Mouse (Mus musculus) midbrain, embryonic 10.5 days (tissue): ENCODE measurements around the gene Bfar. TPM values are rescaled to one million over a fixed set of nuclear protein-coding genes. Genes with fewer than 3 reads are reported as not detected.

Experiments
- DNase-seq: peaks from one replicate; pipeline ENCODE4 v3.0.0-alpha.2; 2017; ENCODE audit warnings: low spot score
- H3K27ac ChIP-seq: fragments of 300-500 bp; sonication (generic); replicated peaks from 2 replicates; pipeline ENCODE4 v1.5.1; 2016; ENCODE audit warnings: mild to moderate bottlenecking
- H3K27me3 ChIP-seq: fragments of 300-500 bp; sonication (generic); 2 replicates; pipeline ENCODE4 v1.6.1; 2016; ENCODE audit warnings: low read depth, mild to moderate bottlenecking; ENCODE audit not compliant: poor library complexity, severe bottlenecking
- H3K36me3 ChIP-seq: fragments of 300-500 bp; sonication (generic); 2 replicates; pipeline ENCODE4 v1.6.1; 2016; ENCODE audit warnings: mild to moderate bottlenecking, moderate library complexity
- H3K4me1 ChIP-seq: fragments of 300-500 bp; sonication (generic); 2 replicates; pipeline ENCODE4 v1.6.1; 2016
- H3K4me3 ChIP-seq: fragments of 300-500 bp; sonication (generic); 2 replicates; pipeline ENCODE4 v1.5.1; 2016; ENCODE audit warnings: mild to moderate bottlenecking, moderate library complexity
- H3K9me3 ChIP-seq: fragments of 300-500 bp; sonication (generic); replicated peaks from 2 replicates; pipeline ENCODE4 v1.6.1; 2016; ENCODE audit warnings: mild to moderate bottlenecking
- WGBS: fragments of 180-500 bp; shearing (Covaris S2); methylation state at CpG from one replicate; pipeline ENCODE4 v1.1.7; 2016; 5-methylcytosine and 5-hydroxymethylcytosine counted together
- polyA plus RNA-seq: library from polyadenylated mRNA; unstranded; fragments of >200 nt; fragmentation: Nextera tagmentation; extraction: Ambion mirVana; gene quantifications from 2 replicates; pipeline ENCODE4 v1.2.1, GENCODE M21; 2016

Bfar gene
- polyA plus RNA-seq, 1 experiment from 2014 or later, result 38.8 TPM

GRCm38 (mm10) chr16:13672386-13672898, 784 bp downstream of the Bfar start:
- WGBS, result 3% methylated on average over 20 of the region's 20 CpGs
- Histone ChIP-seq H3K27ac (peak overlapping the region; percentile 93), H3K36me3 (peaks cover 19% of the 10 kb centered on the region), H3K4me1 (peaks cover 12% of the 10 kb centered on the region), H3K9me3 (no peaks in the 10 kb centered on the region), H3K27me3 (no peaks in the 10 kb centered on the region), H3K4me3 (peak overlapping the region; percentile 100)
- DNase-seq, result peak; percentile 60

DNA sequence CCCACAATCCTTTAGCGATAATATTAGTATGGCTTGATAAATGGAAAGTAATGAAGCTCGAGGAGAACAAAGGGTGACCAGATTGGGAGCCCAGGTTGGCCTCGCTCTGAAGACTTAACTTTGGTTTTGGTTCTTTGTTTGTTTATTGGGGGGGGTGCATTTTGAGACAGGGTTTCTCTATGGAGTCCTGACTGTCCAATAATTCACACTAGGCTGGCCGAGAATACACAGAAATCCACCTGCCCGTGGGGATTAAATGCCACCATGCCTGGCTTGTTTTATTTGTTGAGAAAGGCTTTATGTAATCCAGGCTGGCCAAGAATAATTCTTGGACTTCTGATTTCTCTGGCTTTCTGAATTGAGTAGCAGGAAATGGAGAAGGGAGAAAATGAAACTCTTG, 1.5 kb downstream of the Bfar start:
- H3K27me3 ChIP-seq, result no peaks in the 10 kb centered on the region
- peaks cover 26% of the 10 kb centered on the region for H3K36me3 ChIP-seq
- peaks cover 11% of the 10 kb centered on the region for H3K4me1 ChIP-seq
- no peak overlapping the region for H3K27ac ChIP-seq
- H3K9me3 ChIP-seq, result no peaks in the 10 kb centered on the region
- no peak for DNase-seq
- peak overlapping the region; percentile 100 for H3K4me3 ChIP-seq
- WGBS, result 80% methylated on average over 5 of the region's 5 CpGs

DNA sequence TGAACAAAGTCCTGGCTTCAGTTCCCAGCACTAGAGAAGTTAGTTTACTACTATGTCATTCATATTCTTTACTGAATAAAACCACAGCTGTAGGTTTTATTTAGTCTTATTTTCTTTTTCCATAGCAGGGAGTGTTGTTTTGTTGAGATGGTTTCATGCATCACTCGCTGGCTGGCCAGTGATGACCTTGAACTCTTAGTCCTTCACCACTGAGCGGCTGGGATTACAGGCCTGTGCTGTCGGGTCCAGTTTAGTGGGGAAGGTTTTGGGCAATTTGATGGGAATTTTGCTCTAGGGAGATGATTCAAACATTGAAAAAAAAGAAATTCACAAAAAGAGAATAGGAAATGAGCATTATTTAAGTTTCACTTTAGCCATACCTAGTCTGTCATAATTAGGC, 2.9 kb downstream of the Bfar start:
- Histone ChIP-seq H3K27me3 (no peaks in the 10 kb centered on the region), H3K36me3 (peaks cover 39% of the 10 kb centered on the region), H3K9me3 (no peaks in the 10 kb centered on the region), H3K4me1 (peaks cover 11% of the 10 kb centered on the region), H3K4me3 (no peak overlapping the region), H3K27ac (no peak overlapping the region)
- WGBS, result 94% methylated on average over 3 of the region's 3 CpGs
- DNase-seq, result no peak

GRCm38 (mm10) chr16:13678601-13679319, 7.1 kb downstream of the Bfar start:
- Histone ChIP-seq H3K27me3 (no peaks in the 10 kb centered on the region), H3K9me3 (no peaks in the 10 kb centered on the region), H3K4me3 (no peak overlapping the region), H3K27ac (no peak overlapping the region), H3K36me3 (peaks cover 50% of the 10 kb centered on the region), H3K4me1 (no peaks in the 10 kb centered on the region)
- no peak for DNase-seq
- WGBS, result 92% methylated on average over 3 of the region's 3 CpGs

- no peak for DNase-seq
- no peaks in the 10 kb centered on the region for H3K4me1 ChIP-seq
- H3K9me3 ChIP-seq, result no peaks in the 10 kb centered on the region
- H3K27ac ChIP-seq, result no peak overlapping the region
- WGBS, result 91% methylated on average over 7 of the region's 7 CpGs
- peaks cover 94% of the 10 kb centered on the region for H3K36me3 ChIP-seq
- no peaks in the 10 kb centered on the region for H3K27me3 ChIP-seq
- H3K4me3 ChIP-seq, result no peak overlapping the region
These were observed 27.3 kb downstream of the Bfar start for GRCm38 (mm10) chr16:13698998-13699397.

DNA sequence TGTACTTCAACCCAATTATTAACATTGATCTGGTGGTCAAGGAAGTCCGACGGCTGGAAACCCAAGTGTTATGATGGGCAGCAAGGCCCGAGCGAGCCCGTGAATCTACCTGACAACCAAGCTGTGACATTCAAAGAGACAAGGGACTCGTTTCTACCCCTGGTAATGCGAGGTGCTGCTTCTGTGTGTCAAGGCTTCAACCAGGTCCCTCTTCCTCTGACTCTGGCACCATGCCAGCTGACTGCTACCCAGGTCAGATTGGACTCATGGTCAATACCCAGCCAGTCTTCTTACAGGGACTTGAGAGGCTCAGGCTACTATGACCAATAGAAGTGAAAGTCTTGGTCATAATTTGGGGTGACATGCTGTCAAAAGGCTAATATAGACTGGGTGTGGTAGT, 30.5 kb downstream of the Bfar start:
- WGBS, result 94% methylated on average over 7 of the region's 7 CpGs
- Histone ChIP-seq H3K36me3 (peaks cover 83% of the 10 kb centered on the region), H3K27ac (no peak overlapping the region), H3K4me1 (no peaks in the 10 kb centered on the region), H3K27me3 (no peaks in the 10 kb centered on the region), H3K4me3 (no peak overlapping the region), H3K9me3 (no peaks in the 10 kb centered on the region)
- DNase-seq, result no peak

GRCm38 (mm10) chr16:13704676-13705075, 33.0 kb downstream of the Bfar start:
- Histone ChIP-seq H3K9me3 (no peaks in the 10 kb centered on the region), H3K36me3 (peaks cover 58% of the 10 kb centered on the region)
- 91% methylated on average over 10 of the region's 10 CpGs for WGBS

DNA sequence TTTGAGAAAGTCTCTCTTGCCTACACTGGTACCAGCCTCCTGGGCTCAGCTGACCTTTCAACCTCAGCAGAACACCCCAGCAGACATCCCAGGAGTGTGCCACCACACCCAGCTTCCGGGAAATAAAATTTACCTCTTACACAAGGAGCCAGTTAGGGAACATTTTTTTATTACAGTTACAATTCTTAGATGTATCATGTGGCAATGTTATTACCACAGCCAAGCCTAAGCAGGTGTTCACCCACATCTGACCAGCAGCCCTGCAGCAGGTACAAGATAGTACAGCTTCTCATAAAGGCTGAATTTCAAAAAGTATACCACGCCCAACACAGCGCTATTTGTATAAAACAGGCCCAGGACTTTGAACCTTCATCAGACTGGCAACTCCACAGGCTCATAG, 43.3 kb downstream of the Bfar start:
- Histone ChIP-seq H3K4me1 (no peaks in the 10 kb centered on the region), H3K4me3 (no peak overlapping the region), H3K27ac (no peak overlapping the region), H3K36me3 (no peaks in the 10 kb centered on the region), H3K27me3 (no peaks in the 10 kb centered on the region), H3K9me3 (no peaks in the 10 kb centered on the region)
- WGBS, result 91% methylated on average over 3 of the region's 3 CpGs
- no peak for DNase-seq

More at GRCm38 (mm10) chr16:13704676-13705075, 33.0 kb downstream of the Bfar start:
- no peak for DNase-seq
- Histone ChIP-seq H3K4me3 (no peak overlapping the region), H3K27ac (no peak overlapping the region), H3K4me1 (no peaks in the 10 kb centered on the region), H3K27me3 (no peaks in the 10 kb centered on the region)

DNA sequence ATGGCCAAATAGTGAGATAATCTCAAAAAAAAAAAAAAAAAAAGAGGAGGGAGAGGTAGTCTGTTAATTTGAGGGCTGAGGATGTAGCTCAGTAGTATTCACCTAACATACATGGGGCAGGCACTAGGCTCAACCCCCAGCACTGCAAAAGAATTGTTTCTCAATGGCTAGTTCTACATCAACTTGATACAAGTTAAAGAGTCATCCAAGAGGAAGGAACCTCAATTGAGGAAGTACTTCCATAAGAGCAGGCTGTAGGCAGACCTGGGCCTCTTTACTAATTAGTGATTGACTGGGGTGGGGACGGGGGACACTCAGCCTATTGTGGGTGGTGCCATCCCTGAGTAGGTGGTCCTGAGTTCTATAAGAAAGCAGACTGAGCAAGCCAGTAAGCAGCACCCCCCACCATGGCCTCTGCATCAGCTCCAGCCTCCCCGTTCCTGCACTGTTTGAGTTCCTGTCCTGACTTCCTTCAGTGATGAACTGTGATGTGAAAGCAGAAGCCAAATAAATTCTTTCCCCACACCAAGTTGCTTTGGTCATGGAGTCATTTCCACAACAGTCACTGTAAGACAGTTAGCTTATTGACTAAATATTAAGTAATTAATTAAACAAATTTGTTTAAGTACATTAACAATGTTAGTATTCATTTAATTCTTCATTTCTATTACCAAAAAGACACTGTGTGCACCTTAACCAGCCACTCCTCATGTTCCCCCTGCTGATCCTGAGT, 45.3 kb downstream of the Bfar start:
- Histone ChIP-seq H3K27ac (no peak overlapping the region), H3K27me3 (no peaks in the 10 kb centered on the region), H3K4me3 (no peak overlapping the region), H3K4me1 (no peaks in the 10 kb centered on the region), H3K9me3 (no peaks in the 10 kb centered on the region), H3K36me3 (no peaks in the 10 kb centered on the region)
- no peak for DNase-seq
- 94% methylated on average over 2 of the region's 2 CpGs for WGBS

DNA sequence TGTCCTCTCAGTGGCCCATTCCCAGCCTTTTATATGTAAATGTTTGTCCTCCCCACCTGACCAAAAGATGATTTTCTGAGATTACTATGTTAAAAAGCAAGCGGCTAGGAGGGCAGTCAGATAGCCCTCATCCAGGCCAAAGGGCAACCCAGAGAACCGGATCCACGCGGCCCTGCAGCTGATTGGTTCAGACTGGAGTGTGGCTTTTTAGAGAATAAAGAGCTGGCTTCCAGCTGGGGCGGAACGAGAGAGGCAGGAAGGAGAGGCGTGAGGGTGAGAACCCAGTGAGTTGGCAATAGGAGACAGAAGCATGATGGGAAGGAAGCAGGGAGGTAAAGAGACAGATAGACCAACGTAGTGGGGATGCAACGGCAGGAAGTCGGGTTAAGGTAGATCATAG, 51.3 kb downstream of the Bfar start:
- H3K4me1 ChIP-seq, result 0 out of 2 replicates have a peak, but pooled peaks cover 4% of the 10 kb centered on the region
- no peak overlapping the region for H3K4me3 ChIP-seq
- DNase-seq, result no peak
- no peak overlapping the region for H3K27ac ChIP-seq
- H3K27me3 ChIP-seq, result no peaks in the 10 kb centered on the region
- H3K9me3 ChIP-seq, result no peaks in the 10 kb centered on the region
- H3K36me3 ChIP-seq, result no peaks in the 10 kb centered on the region
- 37% methylated on average over 10 of the region's 10 CpGs for WGBS

GRCm38 (mm10) chr16:13727811-13728335, 56.2 kb downstream of the Bfar start:
- no peak overlapping the region for H3K27ac ChIP-seq
- 91% methylated on average over 5 of the region's 5 CpGs for WGBS
- H3K4me3 ChIP-seq, result no peak overlapping the region
- peaks cover 9% of the 10 kb centered on the region; the same call in 1 of the 2 replicates for H3K27me3 ChIP-seq
- H3K36me3 ChIP-seq, result no peaks in the 10 kb centered on the region
- DNase-seq, result no peak
- H3K4me1 ChIP-seq, result peaks cover 11% of the 10 kb centered on the region
- no peaks in the 10 kb centered on the region for H3K9me3 ChIP-seq

DNA sequence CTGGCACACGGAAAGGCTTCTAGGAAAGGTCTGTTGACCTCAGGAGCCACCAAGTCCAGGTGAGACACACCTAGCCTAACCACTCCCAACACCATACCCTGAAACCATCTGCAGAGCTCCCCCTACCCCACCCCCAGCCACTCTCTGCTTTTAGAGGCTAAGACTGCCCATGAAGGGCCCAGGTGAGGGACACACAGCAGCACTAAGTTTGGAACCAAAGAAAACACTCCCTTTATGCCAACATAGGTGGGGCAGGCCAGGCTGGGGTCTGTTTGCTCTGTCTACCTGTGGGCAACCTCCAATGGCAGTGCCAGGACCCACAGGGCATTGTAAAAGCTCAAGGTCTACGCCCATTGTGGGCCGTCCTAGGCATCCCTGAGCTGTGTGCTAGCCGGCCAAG, 57.8 kb downstream of the Bfar start:
- Histone ChIP-seq H3K4me1 (peaks cover 9% of the 10 kb centered on the region), H3K27ac (no peak overlapping the region), H3K4me3 (no peak overlapping the region), H3K36me3 (no peaks in the 10 kb centered on the region), H3K27me3 (peaks cover 9% of the 10 kb centered on the region; the same call in 1 of the 2 replicates), H3K9me3 (no peaks in the 10 kb centered on the region)
- WGBS, result 74% methylated on average over 4 of the region's 4 CpGs
- DNase-seq, result no peak
